Mouse (Mus musculus) kidney, embryonic 14.5 days (tissue): Measurements from ENCODE around the gene Orm1. TPM values are rescaled to one million over a fixed set of nuclear protein-coding genes. Genes with fewer than 3 reads are reported as not detected.
A peak's percentile ranks its signal among the peaks of the same experiment; 100 is the strongest.

Experiments
- ATAC-seq: fragments of 200-750 bp; cut with Nextera tagmentation; 2 replicates; pipeline ENCODE4 v1.8.0; 2017; ENCODE audit warnings: moderate number of reproducible peaks, mild to moderate bottlenecking, moderate TSS enrichment, moderate library complexity; ENCODE audit not compliant: low FRiP score, low TSS enrichment
- H3K27ac ChIP-seq: fragments of 300-500 bp; sonication (generic); 2 replicates; pipeline ENCODE4 v1.5.1; 2014; ENCODE audit warnings: low read depth, mild to moderate bottlenecking, low read length, moderate library complexity, mixed read lengths
- H3K27me3 ChIP-seq: fragments of 300-500 bp; sonication (generic); 2 replicates; pipeline ENCODE4 v1.6.1; 2014; ENCODE audit warnings: mild to moderate bottlenecking, low read length; ENCODE audit not compliant: control insufficient read depth, insufficient read depth
- H3K36me3 ChIP-seq: fragments of 300-500 bp; sonication (generic); 2 replicates; pipeline ENCODE4 v1.6.1; 2014; ENCODE audit warnings: low read length, mixed read lengths; ENCODE audit not compliant: control insufficient read depth, insufficient read depth
- H3K4me1 ChIP-seq: fragments of 300-500 bp; sonication (generic); 2 replicates; pipeline ENCODE4 v1.6.1; 2014; ENCODE audit warnings: low read length, mixed read lengths; ENCODE audit not compliant: control insufficient read depth, insufficient read depth
- H3K4me2 ChIP-seq: fragments of 300-500 bp; sonication (generic); replicated peaks from 2 replicates; pipeline ENCODE4 v1.6.1; 2014; ENCODE audit warnings: low read depth, mild to moderate bottlenecking, low read length
- H3K4me3 ChIP-seq: fragments of 300-500 bp; sonication (generic); 2 replicates; pipeline ENCODE4 v1.5.1; 2014; ENCODE audit warnings: mild to moderate bottlenecking, low read length
- H3K9ac ChIP-seq: fragments of 300-500 bp; sonication (generic); 2 replicates; pipeline ENCODE4 v1.6.1; 2014; ENCODE audit warnings: low read depth, mild to moderate bottlenecking, low read length, moderate library complexity
- H3K9me3 ChIP-seq: fragments of 300-500 bp; sonication (generic); 2 replicates; pipeline ENCODE4 v1.6.1; 2016; ENCODE audit warnings: low read length; ENCODE audit not compliant: control insufficient read depth
- WGBS: fragments of 180-500 bp; shearing (Covaris S2); extraction: QIAGEN DNeasy Blood & Tissue Kit; methylation state at CpG from one replicate; pipeline ENCODE4 v1.1.7; 2014; 5-methylcytosine and 5-hydroxymethylcytosine counted together
- polyA plus RNA-seq: library from polyadenylated mRNA; unstranded; fragments of >200 nt; fragmentation: Nextera tagmentation; extraction: Ambion mirVana; gene quantifications from 2 replicates; pipeline ENCODE4 v1.2.1, GENCODE M21; 2014

Orm1 gene
- not detected in 2 replicates for polyA plus RNA-seq

DNA sequence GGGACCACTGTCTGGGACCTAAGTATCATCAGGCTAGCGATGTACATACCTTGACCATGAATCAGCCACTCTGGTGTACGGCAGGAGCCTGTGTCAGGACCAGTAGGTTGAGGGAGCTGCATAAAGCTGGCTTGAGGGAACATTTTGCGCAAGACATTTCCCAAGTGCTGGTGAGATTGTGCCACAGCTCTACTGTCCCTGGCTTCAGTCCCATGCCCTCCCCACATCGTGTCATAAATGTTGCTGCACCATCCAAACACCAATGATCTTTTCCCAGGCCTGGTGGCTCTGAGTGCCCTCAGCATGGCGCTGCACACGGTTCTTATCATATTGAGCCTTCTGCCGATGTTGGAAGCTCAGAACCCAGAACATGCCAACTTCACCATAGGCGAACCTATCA, at the start of gene Orm1:
Gene Orm1, plus strand, starts transcription at position 266 of the 400 bp plus-strand sequence.
- Histone ChIP-seq H3K9ac (no peak within 1 kb of the TSS), H3K4me3 (no peak within 1 kb of the TSS), H3K9me3 (no peaks in the 10 kb centered on the region), H3K27ac (no peak within 1 kb of the TSS), H3K27me3 (no peaks in the 10 kb centered on the region), H3K36me3 (no peaks in the 10 kb centered on the region), H3K4me2 (no peak within 1 kb of the TSS), H3K4me1 (no peaks in the 10 kb centered on the region)
- WGBS = 88% methylated on average over 8 of the region's 8 CpGs
- no peak for ATAC-seq

DNA sequence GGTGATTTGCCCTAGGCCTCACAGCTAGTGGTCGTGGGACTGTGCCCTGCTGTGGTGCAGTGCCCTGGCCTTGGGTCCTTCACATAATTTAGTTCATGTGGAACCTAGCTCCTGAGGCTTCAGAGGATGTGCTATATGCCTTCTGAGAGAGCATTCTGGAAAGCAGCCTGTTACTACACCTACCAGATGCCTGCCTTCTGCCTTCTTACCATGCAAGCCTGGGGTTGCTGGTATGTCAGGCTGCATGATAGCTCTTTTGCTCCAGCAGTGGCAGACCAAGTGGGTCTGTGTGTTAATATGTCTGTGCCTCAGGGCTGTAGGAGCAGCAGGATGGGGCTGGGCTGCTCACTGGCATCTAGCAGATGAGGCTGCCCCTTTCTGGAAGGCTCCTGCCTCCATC, 48.7 kb upstream of the Orm1 start:
- H3K4me2 ChIP-seq = no peak overlapping the region
- no peaks in the 10 kb centered on the region for H3K27me3 ChIP-seq
- ATAC-seq = no peak
- no peak overlapping the region for H3K4me3 ChIP-seq
- no peaks in the 10 kb centered on the region for H3K9me3 ChIP-seq
- H3K36me3 ChIP-seq = peaks cover 8% of the 10 kb centered on the region; the same call in 1 of the 2 replicates
- 93% methylated on average over 1 of the region's 1 CpGs for WGBS
- no peaks in the 10 kb centered on the region for H3K4me1 ChIP-seq
- H3K9ac ChIP-seq = no peak overlapping the region
- H3K27ac ChIP-seq = no peak overlapping the region

DNA sequence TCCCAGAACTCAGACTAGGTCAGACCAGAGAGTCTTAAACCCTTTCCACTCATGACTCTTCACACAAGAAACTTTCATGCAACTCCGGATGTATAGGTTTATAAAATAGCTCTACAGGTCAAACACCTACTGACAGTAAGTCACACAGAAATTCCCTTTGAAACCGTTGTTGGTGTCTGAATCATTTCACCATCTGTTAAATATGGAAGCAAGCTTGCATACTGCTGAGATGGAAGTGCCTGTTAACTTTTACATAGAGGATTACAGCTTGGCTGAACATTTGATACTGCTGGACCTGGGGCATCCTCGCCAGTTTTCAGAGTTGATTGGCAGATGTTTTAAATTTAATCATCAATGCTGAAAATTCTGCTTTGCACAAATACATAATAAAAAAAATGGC, 48.1 kb upstream of the Orm1 start:
- no peak overlapping the region for H3K9ac ChIP-seq
- H3K27me3 ChIP-seq = no peaks in the 10 kb centered on the region
- no peaks in the 10 kb centered on the region for H3K4me1 ChIP-seq
- H3K36me3 ChIP-seq = peaks cover 8% of the 10 kb centered on the region; the same call in 1 of the 2 replicates
- H3K27ac ChIP-seq = no peak overlapping the region
- H3K4me3 ChIP-seq = no peak overlapping the region
- no peaks in the 10 kb centered on the region for H3K9me3 ChIP-seq
- ATAC-seq = no peak
- no peak overlapping the region for H3K4me2 ChIP-seq
- 58% methylated on average over 3 of the region's 3 CpGs for WGBS

DNA sequence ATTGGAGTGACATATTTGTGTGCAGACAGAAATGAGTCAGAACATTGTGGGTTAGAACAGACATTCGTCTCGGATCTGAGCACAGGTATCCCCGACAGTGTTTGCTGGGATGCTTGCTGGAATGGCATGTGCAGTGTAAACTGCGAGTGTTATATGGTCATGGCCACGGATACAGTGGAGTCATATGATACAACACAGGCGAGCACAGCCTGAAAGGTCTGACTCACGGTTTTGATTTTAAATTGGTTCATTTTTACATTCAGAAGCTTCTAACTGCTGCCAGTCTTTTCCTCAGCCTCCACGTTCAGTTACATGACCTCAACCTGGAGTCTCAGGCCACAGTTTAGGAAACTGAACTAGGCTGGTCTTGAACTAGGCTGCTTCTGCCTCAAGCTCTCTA, 47.5 kb upstream of the Orm1 start:
- 78% methylated on average over 8 of the region's 8 CpGs for WGBS
- Histone ChIP-seq H3K27me3 (no peaks in the 10 kb centered on the region), H3K27ac (no peak overlapping the region), H3K9ac (no peak overlapping the region), H3K36me3 (peaks cover 8% of the 10 kb centered on the region; the same call in 1 of the 2 replicates), H3K4me2 (no peak overlapping the region), H3K9me3 (no peaks in the 10 kb centered on the region), H3K4me1 (no peaks in the 10 kb centered on the region), H3K4me3 (no peak overlapping the region)
- no peak for ATAC-seq

DNA sequence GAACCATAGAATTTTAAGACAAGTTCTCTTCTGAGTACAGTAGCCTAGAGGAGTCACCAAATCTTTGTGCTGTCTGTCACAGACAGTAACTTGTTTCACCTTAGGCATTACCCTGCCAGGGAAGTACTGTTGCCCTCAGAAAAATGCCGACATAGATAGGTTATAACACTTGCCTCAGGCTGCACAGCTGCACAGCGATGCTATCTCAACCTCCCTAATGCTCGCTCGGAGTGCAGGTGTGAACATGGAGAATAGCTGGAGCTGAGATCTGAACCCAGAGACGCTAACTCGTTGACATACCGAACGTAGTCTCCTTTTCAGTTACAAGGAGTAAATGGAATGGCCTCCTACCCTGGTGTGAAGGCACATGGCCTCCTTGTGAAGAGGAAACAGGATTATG, 46.2 kb upstream of the Orm1 start:
- H3K9me3 ChIP-seq = no peaks in the 10 kb centered on the region

DNA sequence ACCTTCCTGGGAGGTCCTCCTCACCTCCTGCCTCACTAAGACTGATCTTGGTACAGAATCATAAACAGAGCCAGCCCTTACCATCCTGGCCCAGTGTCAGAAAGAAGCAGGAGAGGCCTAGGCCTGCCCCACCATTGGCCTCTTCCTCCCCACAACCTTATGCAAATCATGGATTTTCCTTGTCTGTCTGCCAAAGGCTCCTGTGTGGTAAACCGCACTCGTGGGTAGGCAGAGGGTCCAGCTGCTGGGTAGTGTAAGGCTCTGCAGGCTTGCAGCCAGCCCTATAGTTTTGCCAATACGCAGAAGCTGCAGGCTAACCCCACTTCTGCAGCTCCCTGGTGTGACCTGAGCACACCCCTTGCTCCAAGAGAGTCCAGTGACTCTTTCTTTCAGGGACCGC, 41.7 kb upstream of the Orm1 start:
- Histone ChIP-seq H3K9me3 (no peaks in the 10 kb centered on the region), H3K4me2 (no peak overlapping the region), H3K4me3 (no peak overlapping the region), H3K27ac (no peak overlapping the region), H3K9ac (no peak overlapping the region), H3K27me3 (no peaks in the 10 kb centered on the region), H3K4me1 (no peaks in the 10 kb centered on the region), H3K36me3 (peaks cover 3% of the 10 kb centered on the region; the same call in 1 of the 2 replicates)
- no peak for ATAC-seq
- WGBS = 74% methylated on average over 4 of the region's 4 CpGs

More for the DNA sequence above, 46.2 kb upstream of the Orm1 start:
- peaks cover 6% of the 10 kb centered on the region; the same call in 1 of the 2 replicates for H3K36me3 ChIP-seq
- WGBS = 89% methylated on average over 8 of the region's 8 CpGs
- ATAC-seq = no peak
- H3K4me3 ChIP-seq = no peak overlapping the region
- H3K27ac ChIP-seq = no peak overlapping the region
- no peaks in the 10 kb centered on the region for H3K27me3 ChIP-seq
- no peaks in the 10 kb centered on the region for H3K4me1 ChIP-seq
- H3K4me2 ChIP-seq = no peak overlapping the region
- no peak overlapping the region for H3K9ac ChIP-seq

DNA sequence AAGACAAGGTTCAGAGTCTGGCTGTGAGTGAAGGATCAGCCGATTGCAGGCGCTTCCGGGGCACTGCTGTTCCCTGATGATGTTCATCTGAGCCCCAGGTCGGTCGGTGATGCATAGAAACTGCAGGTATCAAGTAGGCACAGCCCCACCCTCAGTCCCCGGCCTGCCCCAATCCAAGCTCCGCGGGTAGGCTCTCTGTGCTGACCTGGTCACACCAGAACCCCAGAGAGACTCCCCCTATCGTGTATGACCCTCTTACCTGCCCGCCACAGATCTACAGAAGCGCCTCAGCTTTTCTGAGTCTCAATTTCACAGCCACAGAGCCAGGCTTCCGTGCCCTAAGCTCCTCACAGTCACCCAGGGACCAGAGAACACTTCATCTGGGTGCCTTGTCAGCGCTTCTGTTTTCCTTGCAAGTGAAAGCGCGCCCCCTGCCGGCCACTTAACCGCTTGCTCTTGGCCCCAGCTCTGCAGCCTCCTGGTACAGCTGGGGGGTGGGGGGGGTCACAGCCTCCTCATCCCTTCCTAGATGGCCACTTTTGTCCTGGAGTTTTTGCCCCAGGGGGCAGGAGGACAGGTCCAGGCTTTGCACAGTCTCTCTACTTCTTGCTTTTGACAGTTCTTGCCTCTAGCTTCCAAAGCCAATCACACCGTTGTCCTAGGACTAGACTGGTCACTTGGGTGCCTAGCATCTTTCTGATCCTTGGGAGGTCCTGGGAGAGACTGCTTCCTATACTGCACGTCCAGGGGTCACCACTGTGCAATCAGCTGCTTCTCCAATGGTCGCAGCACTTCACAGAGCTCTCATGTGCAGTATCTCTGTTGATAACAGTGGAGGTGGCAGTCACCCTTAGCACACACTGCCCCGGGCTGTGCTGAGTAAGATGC, 36.9 kb upstream of the Orm1 start:
- no peak overlapping the region for H3K9ac ChIP-seq
- no peaks in the 10 kb centered on the region for H3K9me3 ChIP-seq
- H3K27me3 ChIP-seq = no peaks in the 10 kb centered on the region
- no peaks in the 10 kb centered on the region for H3K4me1 ChIP-seq
- H3K4me3 ChIP-seq = no peak overlapping the region
- H3K4me2 ChIP-seq = no peak overlapping the region
- H3K27ac ChIP-seq = no peak overlapping the region
- peaks cover 9% of the 10 kb centered on the region; the same call in 1 of the 2 replicates for H3K36me3 ChIP-seq
- peak; percentile 75 for ATAC-seq
- WGBS = 30% methylated on average over 21 of the region's 21 CpGs

DNA sequence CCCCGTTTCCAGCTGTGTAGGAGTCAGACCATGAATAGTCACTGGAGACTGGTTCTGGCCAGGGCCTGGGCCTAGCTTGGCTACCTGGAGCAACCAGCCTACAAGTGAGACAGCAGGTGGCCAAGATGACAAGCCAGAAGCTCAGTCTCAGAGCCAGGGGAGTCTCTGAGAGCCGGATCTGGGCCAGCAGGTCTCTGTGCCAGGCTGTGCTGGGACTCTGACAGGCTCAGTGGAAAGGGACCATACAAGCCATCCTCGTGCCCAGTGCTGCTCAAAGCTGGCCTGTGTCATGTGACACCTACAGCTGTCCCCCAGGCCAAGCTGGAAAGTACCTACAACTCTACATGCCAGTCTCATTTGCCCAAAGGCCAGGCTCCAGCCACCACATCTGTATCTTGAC, 36.0 kb upstream of the Orm1 start:
- Histone ChIP-seq H3K27me3 (no peaks in the 10 kb centered on the region), H3K4me2 (no peak overlapping the region), H3K9ac (no peak overlapping the region), H3K9me3 (no peaks in the 10 kb centered on the region), H3K27ac (no peak overlapping the region), H3K4me3 (no peak overlapping the region), H3K4me1 (no peaks in the 10 kb centered on the region), H3K36me3 (peaks cover 12% of the 10 kb centered on the region; the same call in 1 of the 2 replicates)
- whole genome bisulfite sequencing = 83% methylated on average over 3 of the region's 3 CpGs
- ATAC-seq = no peak

DNA sequence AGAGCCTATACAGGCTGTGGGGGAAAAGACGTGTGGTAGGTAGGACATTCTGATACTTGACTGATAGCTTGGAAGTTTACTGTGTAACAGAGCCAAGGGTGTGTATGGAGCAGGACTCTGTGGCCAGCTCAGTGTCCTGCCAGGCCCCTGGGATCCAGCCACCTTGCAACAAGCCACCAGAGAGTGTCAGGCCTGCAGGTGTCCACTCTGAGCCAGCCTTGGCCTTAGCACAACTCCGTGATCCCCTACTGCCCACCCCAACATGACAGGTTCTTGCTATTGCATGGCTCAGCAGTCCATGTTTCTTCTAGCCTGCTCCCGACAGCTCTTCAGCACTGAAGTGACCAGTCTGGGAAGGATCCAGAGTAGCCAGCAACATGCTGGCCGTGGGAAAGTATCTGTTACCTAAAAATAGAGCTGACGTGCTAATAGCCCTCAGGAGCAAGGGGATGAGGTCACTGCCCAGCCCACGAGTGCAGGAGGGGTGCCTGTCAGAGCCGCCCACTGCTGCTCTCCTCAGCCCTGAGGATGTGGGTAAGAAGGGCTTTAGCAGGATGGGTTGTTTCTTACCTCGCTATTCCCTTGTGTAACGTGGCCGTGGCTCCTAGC, 34.0 kb upstream of the Orm1 start:
- H3K9ac ChIP-seq = no peak overlapping the region
- H3K4me3 ChIP-seq = no peak overlapping the region
- no peaks in the 10 kb centered on the region for H3K4me1 ChIP-seq
- no peak for ATAC-seq
- no peaks in the 10 kb centered on the region for H3K9me3 ChIP-seq
- H3K4me2 ChIP-seq = no peak overlapping the region
- H3K27me3 ChIP-seq = no peaks in the 10 kb centered on the region
- WGBS = 52% methylated on average over 10 of the region's 10 CpGs
- peaks cover 10% of the 10 kb centered on the region; the same call in 1 of the 2 replicates for H3K36me3 ChIP-seq
- no peak overlapping the region for H3K27ac ChIP-seq
